Mouse (Mus musculus) intestine, embryonic 15.5 days (tissue): Measurements from ENCODE around the gene Etfdh. TPM values are rescaled to one million over a fixed set of nuclear protein-coding genes. Genes with fewer than 3 reads are reported as not detected.
A peak's percentile ranks its signal among the peaks of the same experiment; 100 is the strongest.

ENCODE experiments used
- ATAC-seq: fragments of 200-750 bp; cut with Nextera tagmentation; 2 replicates; pipeline ENCODE4 v1.8.0; 2017; ENCODE audit warnings: moderate TSS enrichment, moderate library complexity
- H3K27ac ChIP-seq: fragments of 300-500 bp; sonication (generic); 2 replicates; pipeline ENCODE4 v1.5.1; 2015; ENCODE audit warnings: mild to moderate bottlenecking, inconsistent platforms
- H3K27me3 ChIP-seq: fragments of 300-500 bp; sonication (generic); replicated peaks from 2 replicates; pipeline ENCODE4 v1.6.1; 2015; ENCODE audit warnings: inconsistent platforms
- H3K36me3 ChIP-seq: fragments of 300-500 bp; sonication (generic); 2 replicates; pipeline ENCODE4 v1.6.1; 2015; ENCODE audit warnings: inconsistent platforms
- H3K4me1 ChIP-seq: fragments of 300-500 bp; sonication (generic); replicated peaks from 2 replicates; pipeline ENCODE4 v1.6.1; 2015; ENCODE audit warnings: inconsistent platforms
- H3K4me2 ChIP-seq: fragments of 300-500 bp; sonication (generic); replicated peaks from 2 replicates; pipeline ENCODE4 v1.6.1; 2015; ENCODE audit warnings: mild to moderate bottlenecking, inconsistent platforms
- H3K4me3 ChIP-seq: fragments of 300-500 bp; sonication (generic); replicated peaks from 2 replicates; pipeline ENCODE4 v1.5.1; 2015; ENCODE audit warnings: inconsistent platforms
- H3K9ac ChIP-seq: fragments of 300-500 bp; sonication (generic); 2 replicates; pipeline ENCODE4 v1.6.1; 2015; ENCODE audit warnings: inconsistent platforms
- H3K9me3 ChIP-seq: fragments of 300-500 bp; sonication (generic); 2 replicates; pipeline ENCODE4 v1.6.1; 2016; ENCODE audit warnings: inconsistent platforms
- WGBS: fragments of 180-500 bp; shearing (Covaris S2); methylation state at CpG from one replicate; pipeline ENCODE4 v1.1.7; 2015; 5-methylcytosine and 5-hydroxymethylcytosine counted together
- polyA plus RNA-seq: library from polyadenylated mRNA; unstranded; fragments of >200 nt; fragmentation: Nextera tagmentation; extraction: Ambion mirVana; gene quantifications from 2 replicates; pipeline ENCODE4 v1.2.1, GENCODE M21; 2015

Gene Etfdh
- polyA plus RNA-seq, 1 experiment from 2014 or later: 87.5 TPM

DNA sequence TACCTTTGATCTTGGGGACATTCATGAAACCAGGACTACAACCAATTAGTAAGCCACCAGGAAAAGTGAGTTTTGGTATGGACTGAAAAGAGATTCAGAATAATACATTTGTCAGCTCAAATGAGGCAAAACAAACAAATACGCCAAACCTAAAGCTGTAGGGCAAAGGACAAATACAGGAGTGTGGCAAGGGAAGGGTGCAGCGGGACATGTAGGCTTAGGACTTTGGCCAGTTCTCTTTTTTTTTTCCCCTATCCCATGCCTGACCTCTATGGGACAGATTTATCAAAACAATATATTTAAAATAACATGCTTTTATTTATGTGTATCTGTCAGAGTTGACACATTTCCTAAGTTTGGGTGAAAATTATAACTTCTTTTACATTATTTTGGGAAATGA lies 19.4 kb downstream of the Etfdh start:
- ATAC-seq: no peak
- Histone ChIP-seq H3K27ac (no peak overlapping the region), H3K36me3 (peaks cover 11% of the 10 kb centered on the region), H3K4me2 (no peak overlapping the region), H3K4me1 (no peaks in the 10 kb centered on the region), H3K9ac (no peak overlapping the region), H3K4me3 (no peak overlapping the region), H3K27me3 (no peaks in the 10 kb centered on the region), H3K9me3 (no peaks in the 10 kb centered on the region)
- WGBS: 87% methylated on average over 2 of the region's 2 CpGs

DNA sequence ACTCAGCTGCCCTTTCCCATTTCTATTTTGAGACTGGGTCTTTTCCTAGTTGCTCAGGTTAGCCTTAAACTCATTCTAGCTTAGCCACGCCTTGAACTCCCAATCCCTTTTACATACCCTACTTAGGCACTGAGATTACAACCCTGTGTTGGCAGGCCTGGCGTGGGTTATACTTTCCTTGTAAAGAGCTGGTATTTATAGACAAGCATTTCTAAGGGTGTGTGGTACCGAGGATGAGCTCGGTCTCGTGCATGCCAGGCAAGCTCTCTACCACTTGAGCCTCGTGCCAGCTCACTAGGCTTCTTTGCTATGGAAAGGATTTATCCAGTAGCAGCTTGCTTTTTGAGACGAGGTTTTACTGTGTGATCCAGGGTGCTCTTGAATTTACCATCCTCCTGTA lies 33.8 kb downstream of the Etfdh start:
- 90% methylated on average over 7 of the region's 7 CpGs for WGBS
- Histone ChIP-seq H3K4me1 (0 out of 2 replicates have a peak, but pooled peaks cover 3% of the 10 kb centered on the region), H3K4me2 (no peak overlapping the region), H3K9ac (no peak overlapping the region), H3K27me3 (no peaks in the 10 kb centered on the region), H3K9me3 (no peaks in the 10 kb centered on the region), H3K4me3 (no peak overlapping the region), H3K27ac (no peak overlapping the region), H3K36me3 (peaks cover 13% of the 10 kb centered on the region)
- ATAC-seq: no peak

DNA sequence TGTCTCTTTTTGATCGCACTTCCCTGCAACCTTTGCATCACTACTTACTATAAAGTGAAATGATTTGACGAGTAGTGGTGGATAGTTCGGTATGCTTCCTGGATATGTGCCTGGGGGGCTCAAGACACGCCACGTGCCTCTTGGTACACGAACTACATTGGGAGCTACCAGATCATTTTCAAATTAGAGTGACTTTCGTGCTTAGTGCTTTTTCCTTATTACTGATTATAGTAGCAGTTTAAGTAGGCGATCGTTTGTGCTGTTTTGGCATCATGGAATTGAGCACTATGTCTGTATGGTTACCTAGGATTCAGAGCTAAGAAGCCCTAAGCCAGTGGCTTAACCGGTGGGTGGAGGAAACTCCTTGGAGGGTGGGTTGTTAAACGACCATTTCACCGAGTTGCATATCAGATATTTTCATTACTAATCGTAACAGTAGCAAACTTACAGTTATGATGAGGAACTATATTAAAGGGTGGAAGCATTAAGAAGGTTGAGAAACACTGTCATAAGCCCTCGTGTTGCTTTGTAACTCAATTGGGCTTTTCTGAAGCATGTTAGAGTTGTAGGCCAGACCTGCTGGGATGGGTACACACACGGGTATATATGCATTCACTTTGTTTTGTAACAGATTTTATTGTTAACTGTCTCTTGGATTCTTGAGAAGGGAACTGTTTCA lies 37.4 kb downstream of the Etfdh start:
- peaks cover 6% of the 10 kb centered on the region; the same call in 1 of the 2 replicates for H3K36me3 ChIP-seq
- peak overlapping the region; percentile 92 for H3K9ac ChIP-seq
- H3K4me2 ChIP-seq: peak overlapping the region; percentile 65
- H3K4me1 ChIP-seq: 0 out of 2 replicates have a peak, but pooled peaks cover 3% of the 10 kb centered on the region
- peak overlapping the region; percentile 93 for H3K4me3 ChIP-seq
- H3K9me3 ChIP-seq: no peaks in the 10 kb centered on the region
- H3K27me3 ChIP-seq: no peaks in the 10 kb centered on the region
- ATAC-seq: peak; percentile 21; the same call in 1 of the 2 replicates
- peak overlapping the region; percentile 90 for H3K27ac ChIP-seq
- whole genome bisulfite sequencing: 3% methylated on average over 15 of the region's 15 CpGs

DNA sequence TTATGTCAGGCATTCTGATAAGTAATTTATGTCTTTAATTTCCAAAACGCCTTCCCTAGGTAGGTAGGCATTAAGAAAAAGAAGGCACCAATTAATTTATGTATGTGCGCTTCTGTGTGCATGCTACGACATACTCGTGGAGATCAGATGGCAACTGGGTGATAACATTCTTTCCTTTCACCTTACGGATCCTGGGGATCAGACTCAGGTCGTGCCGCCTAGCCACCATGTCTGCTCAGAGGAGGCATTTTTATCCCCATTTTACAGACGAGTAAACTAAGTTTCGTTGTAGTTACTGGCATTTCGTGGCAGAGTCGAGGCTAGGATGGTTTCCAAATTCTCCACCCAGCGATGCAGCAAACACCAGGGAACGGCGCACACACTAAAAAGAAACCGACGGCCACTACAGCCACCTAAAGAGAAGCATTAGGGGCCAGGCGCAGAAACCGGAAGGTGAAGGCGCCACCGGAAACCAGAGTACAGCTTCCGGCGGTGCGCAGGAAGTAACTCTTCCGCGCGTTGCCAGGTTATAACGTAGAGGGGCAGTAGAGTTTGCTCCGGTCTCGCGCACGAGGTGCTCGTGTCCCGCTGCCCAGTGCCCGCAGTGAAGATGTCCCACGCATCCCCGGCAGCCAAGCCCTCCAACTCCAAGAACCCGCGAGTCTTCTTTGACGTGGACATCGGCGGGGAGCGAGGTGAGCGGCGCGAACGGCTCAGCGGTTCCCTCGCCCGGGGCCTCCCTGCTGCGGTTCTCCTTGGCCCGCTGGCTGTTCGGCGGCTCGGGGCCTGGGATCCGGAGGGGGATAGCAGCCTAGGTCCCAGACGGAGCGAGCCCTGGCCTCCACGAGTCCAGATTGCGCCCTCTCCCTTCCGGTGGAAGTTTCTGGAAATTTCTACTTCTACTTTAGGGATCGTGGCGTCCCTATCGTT lies 38.2 kb downstream of the Etfdh start, which contains the start of gene Ppid:
Gene Ppid (plus strand): TSS at position 480 of the 930 bp plus-strand sequence.
- peak; percentile 94 for ATAC-seq

DNA sequence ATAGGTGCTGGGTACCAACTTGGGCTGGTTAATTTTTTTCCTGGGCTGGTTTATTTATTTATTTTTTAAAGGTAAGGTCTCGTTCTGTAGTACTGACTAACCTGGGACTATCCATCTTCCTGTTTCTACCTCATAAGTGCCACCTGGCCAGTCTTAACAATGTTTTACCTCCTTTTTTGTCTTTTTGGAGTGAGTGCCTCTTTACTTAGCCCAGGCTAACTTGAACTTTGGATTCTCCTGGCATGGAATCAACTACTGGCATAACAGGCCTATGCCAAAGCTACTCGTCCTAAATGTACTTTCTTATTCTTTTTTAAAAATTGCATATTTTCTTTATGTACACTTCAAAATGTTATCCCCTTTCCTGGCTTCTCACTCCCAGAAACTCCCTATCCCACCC lies 39.6 kb downstream of the Etfdh start:
- Histone ChIP-seq H3K9ac (no peak overlapping the region), H3K4me1 (0 out of 2 replicates have a peak, but pooled peaks cover 3% of the 10 kb centered on the region), H3K4me3 (no peak overlapping the region), H3K27me3 (no peaks in the 10 kb centered on the region), H3K9me3 (no peaks in the 10 kb centered on the region), H3K27ac (no peak overlapping the region), H3K4me2 (no peak overlapping the region), H3K36me3 (no peaks in the 10 kb centered on the region)
- ATAC-seq: no peak
- 74% methylated on average over 2 of the region's 2 CpGs for WGBS

More for the DNA sequence above, 38.2 kb downstream of the Etfdh start, which contains the start of gene Ppid:
- Histone ChIP-seq H3K27ac (peak within 1 kb of the TSS; percentile 90), H3K9ac (peak within 1 kb of the TSS; percentile 92), H3K36me3 (peaks cover 6% of the 10 kb centered on the region; the same call in 1 of the 2 replicates), H3K4me2 (peak within 1 kb of the TSS; percentile 65), H3K9me3 (no peaks in the 10 kb centered on the region), H3K4me1 (0 out of 2 replicates have a peak, but pooled peaks cover 3% of the 10 kb centered on the region), H3K27me3 (no peaks in the 10 kb centered on the region), H3K4me3 (peak within 1 kb of the TSS; percentile 93)
- 3% methylated on average over 63 of the region's 63 CpGs for WGBS

DNA sequence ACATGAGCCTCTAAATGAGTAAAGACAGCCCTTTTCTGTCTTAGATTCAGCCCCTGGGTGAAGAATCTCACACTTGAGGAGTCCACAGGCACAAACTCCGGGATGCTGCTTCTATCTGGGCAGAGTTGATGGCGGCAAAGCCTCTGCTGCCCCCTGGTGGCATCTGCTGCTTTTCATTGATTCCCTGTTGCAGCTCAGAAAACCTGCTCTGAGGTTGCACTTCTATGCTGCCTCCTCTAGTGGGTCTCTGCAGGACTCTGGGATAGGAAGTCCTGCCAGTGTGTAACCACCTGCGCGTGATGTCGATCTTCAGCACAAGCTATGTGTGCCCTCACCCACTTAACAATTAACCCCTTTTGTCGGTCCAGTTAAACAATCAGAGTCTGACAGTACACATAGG lies 42.5 kb downstream of the Etfdh start:
- Histone ChIP-seq H3K9ac (no peak overlapping the region), H3K4me1 (no peaks in the 10 kb centered on the region), H3K36me3 (no peaks in the 10 kb centered on the region), H3K27me3 (no peaks in the 10 kb centered on the region), H3K4me3 (no peak overlapping the region), H3K4me2 (no peak overlapping the region; the same call in 1 of the 2 replicates), H3K27ac (no peak overlapping the region), H3K9me3 (no peaks in the 10 kb centered on the region)
- peak; percentile 73 for ATAC-seq
- 3% methylated on average over 6 of the region's 6 CpGs for WGBS

DNA sequence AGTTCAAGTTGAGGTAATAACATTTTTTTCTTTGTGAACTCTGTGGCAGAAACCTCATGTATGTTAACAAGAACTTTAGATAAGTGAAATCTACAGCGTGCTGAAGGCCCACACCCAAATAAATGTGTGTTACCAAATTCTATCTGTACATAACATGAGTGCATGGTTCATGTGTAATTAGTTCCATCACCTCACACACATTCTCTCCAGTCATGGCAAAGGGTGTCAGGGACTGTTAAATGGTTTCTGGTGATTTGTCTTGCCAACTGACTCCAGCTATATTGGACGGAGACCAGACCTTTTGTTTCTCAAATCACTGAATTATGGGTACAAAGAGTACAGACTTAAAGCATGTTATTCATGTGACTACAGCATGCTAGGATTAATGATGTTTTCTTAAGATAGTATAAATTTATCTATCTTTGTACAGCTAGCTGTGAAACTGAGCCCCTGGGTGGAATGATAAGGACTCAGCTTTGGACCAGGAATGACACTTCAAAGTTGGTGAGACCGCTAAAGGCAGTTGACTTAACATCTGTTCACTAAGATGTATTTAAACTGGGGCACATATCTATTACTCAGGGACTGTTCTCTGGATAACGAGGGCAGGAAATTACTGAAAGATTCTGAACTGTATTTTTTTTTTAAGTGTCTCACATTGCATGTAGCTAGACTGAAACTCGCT lies 49.3 kb downstream of the Etfdh start:
- 64% methylated on average over 5 of the region's 5 CpGs for WGBS
- Histone ChIP-seq H3K27ac (no peak overlapping the region), H3K36me3 (no peaks in the 10 kb centered on the region), H3K4me2 (no peak overlapping the region), H3K4me3 (no peak overlapping the region), H3K9ac (no peak overlapping the region), H3K9me3 (no peaks in the 10 kb centered on the region), H3K4me1 (peaks cover 6% of the 10 kb centered on the region; the same call in 1 of the 2 replicates), H3K27me3 (no peaks in the 10 kb centered on the region)
- peak; percentile 52; the same call in 1 of the 2 replicates for ATAC-seq

DNA sequence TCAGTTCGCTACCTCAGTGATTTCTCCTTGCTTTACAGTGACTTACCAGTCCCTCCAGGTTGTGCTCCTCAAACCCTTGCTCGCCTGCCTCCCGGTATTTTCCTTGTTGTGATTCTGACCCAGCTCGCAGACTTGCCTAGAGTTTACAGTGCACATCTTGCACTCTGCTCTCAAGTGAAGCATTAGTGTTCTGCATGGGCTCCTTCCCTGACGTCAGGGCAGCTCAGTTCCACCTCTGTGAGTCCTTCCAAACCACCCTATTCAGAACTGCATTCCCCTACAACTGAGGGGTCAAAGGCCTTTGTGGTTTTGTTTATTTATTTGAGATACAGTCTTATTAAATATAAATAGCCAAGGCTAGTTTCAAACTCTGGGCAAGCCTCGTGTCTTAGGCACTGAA lies 51.1 kb downstream of the Etfdh start:
- Histone ChIP-seq H3K27ac (no peak overlapping the region), H3K36me3 (no peaks in the 10 kb centered on the region), H3K4me2 (no peak overlapping the region), H3K9me3 (no peaks in the 10 kb centered on the region), H3K9ac (no peak overlapping the region), H3K4me1 (peaks cover 6% of the 10 kb centered on the region; the same call in 1 of the 2 replicates), H3K27me3 (no peaks in the 10 kb centered on the region), H3K4me3 (no peak overlapping the region)
- no peak for ATAC-seq
- 76% methylated on average over 6 of the region's 6 CpGs for WGBS

DNA sequence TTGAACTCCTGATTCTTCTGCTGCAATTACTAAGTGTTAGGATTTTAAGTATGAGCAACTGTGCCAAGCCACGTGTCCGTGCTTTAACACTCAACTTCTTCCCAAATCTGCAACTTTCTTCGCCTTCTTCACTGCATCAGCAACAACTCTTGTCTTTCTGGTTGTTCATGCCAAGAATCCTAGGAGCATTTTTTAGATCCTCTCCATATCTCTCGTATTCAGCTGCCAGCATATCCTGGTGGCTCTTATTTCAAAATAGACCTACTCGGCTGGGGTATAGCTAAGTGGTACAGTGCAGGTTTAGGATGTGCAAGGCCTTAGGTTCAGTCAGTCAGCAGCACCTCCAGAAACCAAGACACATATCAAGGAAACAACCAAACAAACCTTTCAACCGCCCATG lies 51.7 kb downstream of the Etfdh start:
- H3K4me3 ChIP-seq: no peak overlapping the region
- H3K27ac ChIP-seq: no peak overlapping the region
- H3K36me3 ChIP-seq: no peaks in the 10 kb centered on the region
- 84% methylated on average over 6 of the region's 6 CpGs for whole genome bisulfite sequencing
- H3K4me1 ChIP-seq: peaks cover 6% of the 10 kb centered on the region; the same call in 1 of the 2 replicates
- H3K9me3 ChIP-seq: no peaks in the 10 kb centered on the region
- no peak overlapping the region for H3K4me2 ChIP-seq
- H3K9ac ChIP-seq: no peak overlapping the region
- ATAC-seq: no peak
- H3K27me3 ChIP-seq: no peaks in the 10 kb centered on the region

DNA sequence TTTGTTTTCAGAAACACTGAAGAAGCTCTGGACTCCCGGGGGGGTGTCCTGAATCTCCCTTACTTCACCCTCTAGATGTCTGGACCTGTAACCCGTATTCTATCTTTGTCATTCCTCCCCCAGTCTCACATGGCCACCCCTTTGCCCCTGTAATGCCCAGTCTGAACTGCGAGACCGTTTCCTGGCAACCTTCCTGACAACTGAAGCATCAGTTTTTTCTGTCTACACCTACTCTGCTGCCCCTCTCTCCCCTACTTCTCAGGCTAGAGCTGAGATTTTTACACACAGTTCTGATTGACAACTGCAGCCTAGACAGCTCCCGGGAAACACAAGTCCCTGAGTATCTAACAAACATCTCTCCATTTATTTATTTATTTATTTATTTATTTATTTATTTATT lies 52.4 kb downstream of the Etfdh start:
- H3K9me3 ChIP-seq: no peaks in the 10 kb centered on the region
- no peak for ATAC-seq
- 29% methylated on average over 5 of the region's 5 CpGs for WGBS
- peaks cover 6% of the 10 kb centered on the region; the same call in 1 of the 2 replicates for H3K4me1 ChIP-seq
- no peaks in the 10 kb centered on the region for H3K36me3 ChIP-seq
- no peak overlapping the region for H3K9ac ChIP-seq
- no peak overlapping the region for H3K4me3 ChIP-seq
- H3K4me2 ChIP-seq: no peak overlapping the region
- no peaks in the 10 kb centered on the region for H3K27me3 ChIP-seq
- H3K27ac ChIP-seq: no peak overlapping the region

DNA sequence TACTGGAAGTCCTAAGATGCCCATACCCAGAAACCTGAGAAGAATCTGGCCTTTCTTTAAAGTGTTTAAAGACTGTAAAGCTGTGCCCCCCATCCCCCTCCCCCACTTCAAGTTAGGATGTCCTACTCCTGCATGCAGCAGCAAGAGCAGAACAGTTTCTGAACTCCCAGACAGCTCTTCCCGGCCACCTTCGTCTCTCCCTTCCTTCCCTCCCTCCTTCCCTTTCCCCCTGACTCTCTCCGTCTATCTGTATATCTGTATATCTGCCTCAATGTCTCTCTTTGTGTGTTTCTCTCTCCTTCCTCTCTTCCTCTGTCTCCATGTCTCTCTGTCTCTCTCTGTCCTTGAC lies 52.9 kb downstream of the Etfdh start:
- 15% methylated on average over 3 of the region's 3 CpGs for WGBS
- peak; percentile 22 for ATAC-seq
- no peak overlapping the region for H3K4me3 ChIP-seq

More for the DNA sequence above, 52.9 kb downstream of the Etfdh start:
- Histone ChIP-seq H3K9me3 (no peaks in the 10 kb centered on the region), H3K36me3 (no peaks in the 10 kb centered on the region), H3K9ac (no peak overlapping the region), H3K27ac (no peak overlapping the region), H3K27me3 (no peaks in the 10 kb centered on the region), H3K4me1 (peaks cover 6% of the 10 kb centered on the region; the same call in 1 of the 2 replicates), H3K4me2 (0 out of 2 replicates have a peak overlapping the region, but pooled peaks have one; percentile 26)
